Mouse (Mus musculus) heart, embryonic 11.5 days (tissue): ENCODE measurements around the gene Rpl35a. TPM values are rescaled to one million over a fixed set of nuclear protein-coding genes. Genes with fewer than 3 reads are reported as not detected.
A peak's percentile ranks its signal among the peaks of the same experiment; 100 is the strongest.

ENCODE experiments used
- microRNA counts: library from miRNA; unstranded; fragments of <30 nt; microRNA quantifications from one replicate; lab custom pipeline; 2015
- microRNA-seq: library from miRNA; unstranded; fragments of <30 nt; microRNA quantifications from one replicate; pipeline ENCODE4, GENCODE M21; 2016; ENCODE audit warnings: borderline number of aligned reads
- polyA plus RNA-seq: library from polyadenylated mRNA; unstranded; fragments of >200 nt; fragmentation: Nextera tagmentation; extraction: Ambion mirVana; gene quantifications from 2 replicates; pipeline ENCODE4 v1.2.1, GENCODE M21; 2014

The Rpl35a gene
- polyA plus RNA-seq, 1 experiment from 2014 or later: 805 TPM

MicroRNAs within 50 kb of the gene (microRNA counts, 519-probe panel; counts per million panel counts)
- 32.2 counts per million for microRNA mmu-miR-1947 (lab: Ali Mortazavi, UCI)

Small RNAs within 50 kb of the gene (microRNA-seq; reads per million reads assigned to microRNA genes)
- not detected for gene Gm22231
- gene Mir1947: 7.9 reads per million, percentile 44 among the genes with 10 or more reads in this experiment

Other genes with a start within 250 kb of the Rpl35a start
- not detected in 2 replicates for gene Smbd1, start 246.0 kb upstream of the Rpl35a start, polyA plus RNA-seq
- gene Fyttd1, start 179.0 kb upstream of the Rpl35a start, polyA plus RNA-seq: 164 and 172 TPM in 2 replicates
- gene Rubcn, start 178.7 kb upstream of the Rpl35a start, polyA plus RNA-seq: 19.5 and 22.3 TPM in 2 replicates
- 21.6 and 25.3 TPM in 2 replicates for gene Lrch3, start 142.4 kb upstream of the Rpl35a start, polyA plus RNA-seq
- 1.7 and 1.9 TPM in 2 replicates for gene Iqcg, start 235 bp upstream of the Rpl35a start, polyA plus RNA-seq
- 3.3 and 3.6 TPM in 2 replicates for gene Lmln, start 6.1 kb downstream of the Rpl35a start, polyA plus RNA-seq
- gene Osbpl11, start 128.6 kb downstream of the Rpl35a start, polyA plus RNA-seq: 15.1 and 17.2 TPM in 2 replicates
- gene Snx4, start 195.0 kb downstream of the Rpl35a start, polyA plus RNA-seq: 75.2 and 93.8 TPM in 2 replicates